Mouse (Mus musculus) right cerebral cortex, postnatal 14 days (tissue): ENCODE measurements around the gene Apela.
"Not testable (repeated sequence)": the region's sequence is repeated elsewhere in the genome, so short reads cannot be mapped to it uniquely, and the experiment has no call there.

Experiments used
- DNase-seq: peaks from one replicate; pipeline ENCODE4 v3.0.0; 2022

The Apela gene

DNA sequence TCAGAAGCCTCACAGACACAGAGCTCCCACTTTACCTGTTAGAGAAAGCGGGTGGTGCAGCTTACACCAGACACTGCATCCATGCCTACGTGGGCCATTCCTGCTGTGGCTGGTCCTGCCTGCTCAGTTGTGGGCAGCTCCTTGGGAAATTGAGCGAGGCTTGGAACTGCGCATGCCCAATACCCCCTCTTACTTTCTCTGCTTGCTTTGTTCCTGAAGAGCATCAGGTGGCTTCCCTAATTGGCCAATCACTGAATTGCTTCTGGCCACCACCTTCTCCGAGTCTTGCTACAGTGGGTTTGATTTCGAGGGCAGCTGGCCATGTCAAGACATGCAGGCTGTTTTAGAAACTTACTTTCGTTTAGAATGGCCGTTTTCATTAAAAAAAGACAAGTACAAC lies 18.7 kb downstream of the Apela start, which contains the start of the genes Trim61 and Trim60:
Gene Trim61 (minus strand): TSS at position 101 of the 400 bp plus-strand sequence.
Gene Trim60 (minus strand): TSS at position 162 of the 400 bp plus-strand sequence.
- no peak for DNase-seq

DNA sequence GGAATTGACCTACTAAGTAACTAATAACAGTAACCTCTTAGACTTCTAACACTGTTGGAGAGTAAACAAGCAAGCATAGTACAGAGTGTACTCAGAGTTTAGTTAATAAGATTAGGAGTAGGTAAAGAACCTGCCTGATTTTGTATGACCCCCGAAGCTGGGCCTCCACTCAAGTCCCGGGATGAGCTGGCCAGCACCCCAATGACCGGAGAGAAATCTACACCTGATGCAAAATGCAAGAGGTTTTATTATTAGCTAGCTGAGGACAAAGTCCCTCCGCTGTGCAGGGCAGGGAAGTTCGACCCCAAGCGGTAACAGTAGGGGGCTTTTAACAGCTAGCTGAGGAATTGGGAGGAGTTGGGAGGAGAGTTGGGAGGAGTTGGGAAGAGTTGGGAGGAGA lies 29.5 kb downstream of the Apela start:
- not testable (repeated sequence) for DNase-seq

DNA sequence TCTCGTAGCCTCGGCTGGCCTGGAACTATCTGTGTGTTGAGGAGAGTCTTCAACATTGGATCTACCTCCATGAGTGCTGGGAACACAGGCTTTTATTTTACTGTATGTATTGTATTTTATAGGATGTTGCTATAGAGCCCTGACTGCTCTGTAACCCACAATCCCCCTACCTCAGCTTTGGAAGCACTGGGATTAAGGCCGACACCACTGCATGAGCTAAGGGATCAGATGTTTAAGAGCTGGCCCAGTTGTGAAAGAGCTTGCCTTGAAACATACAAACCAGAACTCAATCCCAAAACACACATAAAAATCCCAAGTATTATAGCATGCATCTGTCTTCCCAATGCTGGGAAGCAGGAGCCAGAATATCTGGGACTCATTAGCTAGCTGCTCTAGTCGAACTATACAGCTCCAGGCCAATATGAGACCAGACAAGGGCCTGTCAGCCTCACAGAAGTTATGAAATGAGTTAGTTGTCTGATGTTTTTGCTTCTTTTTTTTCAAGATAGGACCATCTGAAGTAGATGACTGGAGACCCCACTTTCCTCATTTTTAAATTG lies 38.2 kb downstream of the Apela start:
- no peak for DNase-seq

DNA sequence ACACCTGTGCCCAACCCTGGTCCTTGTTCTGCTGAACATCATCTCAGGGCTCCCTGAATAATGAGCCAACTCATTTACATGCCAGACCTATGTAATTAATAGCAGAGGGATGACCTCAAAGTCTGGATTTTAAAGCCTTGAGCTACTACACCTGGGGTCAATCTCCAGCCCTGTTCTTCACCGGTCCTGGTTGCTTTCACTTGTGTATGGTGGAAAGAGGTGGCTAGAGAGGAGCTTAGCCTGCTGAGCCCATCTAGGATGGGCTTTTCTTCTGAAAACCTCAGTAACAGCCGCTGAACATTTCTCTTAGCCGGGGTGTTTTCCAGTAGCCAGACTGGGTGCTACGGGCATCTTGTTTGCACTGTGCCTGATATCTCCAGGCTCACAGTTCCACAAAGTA lies 49.4 kb downstream of the Apela start, which contains the start of gene Trim75:
Gene Trim75 (minus strand): TSS at position 101 of the 400 bp plus-strand sequence.
- no peak for DNase-seq

DNA sequence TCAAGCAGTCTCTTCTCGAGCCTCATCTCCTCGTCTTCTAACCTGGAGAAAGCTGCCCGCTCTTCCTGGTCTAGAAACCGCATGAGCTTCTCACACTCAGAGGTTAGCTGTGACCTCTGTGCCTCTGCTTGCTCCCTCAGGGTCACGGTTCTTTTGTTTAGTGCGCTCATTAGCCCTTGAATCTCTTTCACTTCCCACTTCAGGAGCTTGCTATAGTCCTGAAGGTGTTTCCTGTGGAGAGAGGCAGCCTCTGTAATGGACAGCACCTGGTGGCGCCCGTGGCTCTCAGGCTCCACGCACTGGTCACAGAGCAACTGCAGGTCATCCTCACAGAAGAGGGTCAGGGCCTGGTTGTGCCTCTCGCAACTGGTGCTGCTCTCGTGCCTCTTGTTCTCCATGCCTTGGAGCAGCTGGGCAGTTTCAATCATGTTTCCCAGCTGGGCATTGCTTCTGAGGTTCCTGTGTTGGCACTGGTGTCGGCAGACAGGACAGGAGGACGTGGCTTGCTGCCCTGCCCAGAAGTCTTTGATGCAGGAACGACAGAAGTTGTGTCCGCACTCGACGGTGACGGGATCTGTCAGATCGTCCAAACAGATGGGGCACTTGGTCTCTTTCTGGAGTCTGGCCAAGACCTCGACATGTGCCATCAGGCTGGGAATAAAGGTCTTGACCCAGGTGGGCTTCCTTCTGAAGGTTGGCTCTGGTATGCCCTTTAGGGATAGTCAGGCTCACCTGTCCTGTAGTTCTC lies 53.8 kb downstream of the Apela start:
- DNase-seq: no peak
